Mouse (Mus musculus): Measurements from ENCODE around the gene Ugt1a8. TPM values are rescaled to one million over a fixed set of nuclear protein-coding genes. Genes with fewer than 3 reads are reported as not detected.

Ugt1a8 gene
- polyA plus RNA-seq, 1 experiment: not detected

GRCm38 (mm10) chr1:88234646-88235045 is 147.0 kb downstream of the Ugt1a8 start:
- TF ChIP-seq CTCF (IDR thresholded peaks at IDR 0.05; ENCODE audit: control insufficient read depth, insufficient read depth, insufficient read length) (no peak), USF1 (IDR thresholded peaks at IDR 0.05; ENCODE audit: low read depth) (no peak), MAX (IDR thresholded peaks at IDR 0.05) (no peak), MYOD1 (IDR thresholded peaks at IDR 0.05; ENCODE audit: control insufficient read depth, insufficient read length, low read depth) (no peak), FOSL1 (IDR thresholded peaks at IDR 0.05; ENCODE audit: insufficient read depth, low read length, poor library complexity, severe bottlenecking) (no peak), MYOG (IDR thresholded peaks at IDR 0.05; ENCODE audit: control insufficient read depth, extremely low read depth, insufficient read length) (no peak), CEBPB (IDR thresholded peaks at IDR 0.05; ENCODE audit: low read depth) (no peak)
- no peak overlapping the region for H3K4me3 ChIP-seq (ENCODE audit: insufficient read depth, poor library complexity, severe bottlenecking)
- H3K79me3 ChIP-seq (ENCODE audit: low read depth): no peaks in the 10 kb centered on the region
- H3ac ChIP-seq (ENCODE audit: control insufficient read depth, insufficient read length, low read depth): no peak overlapping the region
- H3K79me2 ChIP-seq (ENCODE audit: control insufficient read depth, insufficient read depth): no peaks in the 10 kb centered on the region
- no peaks in the 10 kb centered on the region for H3K36me3 ChIP-seq (ENCODE audit: control insufficient read depth, insufficient read depth)
- H3K27me3 ChIP-seq (ENCODE audit: control insufficient read depth, insufficient read depth, insufficient read length): peaks cover 54% of the 10 kb centered on the region

GRCm38 (mm10) chr1:88235046-88235893 is 147.7 kb downstream of the Ugt1a8 start:
- Histone ChIP-seq H3K36me3 (ENCODE audit: control insufficient read depth, insufficient read depth) (no peaks in the 10 kb centered on the region), H3K79me3 (ENCODE audit: low read depth) (no peaks in the 10 kb centered on the region), H3K79me2 (ENCODE audit: control insufficient read depth, insufficient read depth) (no peaks in the 10 kb centered on the region), H3ac (ENCODE audit: control insufficient read depth, insufficient read length, low read depth) (no peak overlapping the region), H3K27me3 (ENCODE audit: control insufficient read depth, insufficient read depth, insufficient read length) (peaks cover 49% of the 10 kb centered on the region), H3K4me3 (ENCODE audit: insufficient read depth, poor library complexity, severe bottlenecking) (no peak overlapping the region)
- TF ChIP-seq MYOG (IDR thresholded peaks at IDR 0.05; ENCODE audit: control insufficient read depth, extremely low read depth, insufficient read length): no peak
- no peak for TF ChIP-seq FOSL1 (IDR thresholded peaks at IDR 0.05; ENCODE audit: insufficient read depth, low read length, poor library complexity, severe bottlenecking)
- no peak for TF ChIP-seq MAX (IDR thresholded peaks at IDR 0.05)
- TF ChIP-seq USF1 (IDR thresholded peaks at IDR 0.05; ENCODE audit: low read depth): no peak
- no peak for TF ChIP-seq MYOD1 (IDR thresholded peaks at IDR 0.05; ENCODE audit: control insufficient read depth, insufficient read length, low read depth)
- no peak for TF ChIP-seq CEBPB (IDR thresholded peaks at IDR 0.05; ENCODE audit: low read depth)
- no peak for TF ChIP-seq CTCF (IDR thresholded peaks at IDR 0.05; ENCODE audit: control insufficient read depth, insufficient read depth, insufficient read length)

GRCm38 (mm10) chr1:88235894-88236415 is 148.3 kb downstream of the Ugt1a8 start:
- TF ChIP-seq MYOD1 (IDR thresholded peaks at IDR 0.05; ENCODE audit: control insufficient read depth, insufficient read length, low read depth) (no peak), CEBPB (IDR thresholded peaks at IDR 0.05; ENCODE audit: low read depth) (no peak), USF1 (IDR thresholded peaks at IDR 0.05; ENCODE audit: low read depth) (no peak)
- H3K4me3 ChIP-seq (ENCODE audit: insufficient read depth, poor library complexity, severe bottlenecking): no peak overlapping the region
- H3ac ChIP-seq (ENCODE audit: control insufficient read depth, insufficient read length, low read depth): no peak overlapping the region
- H3K79me3 ChIP-seq (ENCODE audit: low read depth): no peaks in the 10 kb centered on the region
- H3K79me2 ChIP-seq (ENCODE audit: control insufficient read depth, insufficient read depth): no peaks in the 10 kb centered on the region
- H3K27me3 ChIP-seq (ENCODE audit: control insufficient read depth, insufficient read depth, insufficient read length): peaks cover 45% of the 10 kb centered on the region
- no peaks in the 10 kb centered on the region for H3K36me3 ChIP-seq (ENCODE audit: control insufficient read depth, insufficient read depth)

GRCm38 (mm10) chr1:88237311-88237710 is 149.7 kb downstream of the Ugt1a8 start:
- peaks cover 39% of the 10 kb centered on the region for H3K27me3 ChIP-seq (ENCODE audit: control insufficient read depth, insufficient read depth, insufficient read length)
- no peak overlapping the region for H3K4me3 ChIP-seq (ENCODE audit: insufficient read depth, poor library complexity, severe bottlenecking)
- H3K79me3 ChIP-seq (ENCODE audit: low read depth): no peaks in the 10 kb centered on the region
- TF ChIP-seq MYOD1 (IDR thresholded peaks at IDR 0.05; ENCODE audit: control insufficient read depth, insufficient read length, low read depth) (no peak), CTCF (IDR thresholded peaks at IDR 0.05; ENCODE audit: control insufficient read depth, insufficient read depth, insufficient read length) (no peak), MYOG (IDR thresholded peaks at IDR 0.05; ENCODE audit: control insufficient read depth, extremely low read depth, insufficient read length) (no peak), USF1 (IDR thresholded peaks at IDR 0.05; ENCODE audit: low read depth) (no peak), MAX (IDR thresholded peaks at IDR 0.05) (no peak), FOSL1 (IDR thresholded peaks at IDR 0.05; ENCODE audit: insufficient read depth, low read length, poor library complexity, severe bottlenecking) (no peak)
- H3K79me2 ChIP-seq (ENCODE audit: control insufficient read depth, insufficient read depth): no peaks in the 10 kb centered on the region
- H3K36me3 ChIP-seq (ENCODE audit: control insufficient read depth, insufficient read depth): no peaks in the 10 kb centered on the region
- no peak overlapping the region for H3ac ChIP-seq (ENCODE audit: control insufficient read depth, insufficient read length, low read depth)

GRCm38 (mm10) chr1:88238771-88239170 is 151.2 kb downstream of the Ugt1a8 start:
- no peak overlapping the region for H3ac ChIP-seq (ENCODE audit: control insufficient read depth, insufficient read length, low read depth)
- H3K27me3 ChIP-seq (ENCODE audit: control insufficient read depth, insufficient read depth, insufficient read length): peaks cover 43% of the 10 kb centered on the region
- H3K4me3 ChIP-seq (ENCODE audit: insufficient read depth, poor library complexity, severe bottlenecking): no peak overlapping the region
- TF ChIP-seq MAX (IDR thresholded peaks at IDR 0.05) (no peak), CEBPB (IDR thresholded peaks at IDR 0.05; ENCODE audit: low read depth) (no peak), CTCF (IDR thresholded peaks at IDR 0.05; ENCODE audit: control insufficient read depth, insufficient read depth, insufficient read length) (no peak), MYOD1 (IDR thresholded peaks at IDR 0.05; ENCODE audit: control insufficient read depth, insufficient read length, low read depth) (no peak), USF1 (IDR thresholded peaks at IDR 0.05; ENCODE audit: low read depth) (no peak), FOSL1 (IDR thresholded peaks at IDR 0.05; ENCODE audit: insufficient read depth, low read length, poor library complexity, severe bottlenecking) (no peak), MYOG (IDR thresholded peaks at IDR 0.05; ENCODE audit: control insufficient read depth, extremely low read depth, insufficient read length) (no peak)
- H3K36me3 ChIP-seq (ENCODE audit: control insufficient read depth, insufficient read depth): no peaks in the 10 kb centered on the region
- H3K79me3 ChIP-seq (ENCODE audit: low read depth): no peaks in the 10 kb centered on the region
- H3K79me2 ChIP-seq (ENCODE audit: control insufficient read depth, insufficient read depth): no peaks in the 10 kb centered on the region

All from C2C12 (cell line).